Mouse (Mus musculus): ENCODE data around the gene Ipmk. TPM values are rescaled to one million over a fixed set of nuclear protein-coding genes. Genes with fewer than 3 reads are reported as not detected.

Ipmk gene
- total and polyA plus RNA-seq, 3 experiments, result 14.7 to 27.1 (median 23.8) TPM

DNA sequence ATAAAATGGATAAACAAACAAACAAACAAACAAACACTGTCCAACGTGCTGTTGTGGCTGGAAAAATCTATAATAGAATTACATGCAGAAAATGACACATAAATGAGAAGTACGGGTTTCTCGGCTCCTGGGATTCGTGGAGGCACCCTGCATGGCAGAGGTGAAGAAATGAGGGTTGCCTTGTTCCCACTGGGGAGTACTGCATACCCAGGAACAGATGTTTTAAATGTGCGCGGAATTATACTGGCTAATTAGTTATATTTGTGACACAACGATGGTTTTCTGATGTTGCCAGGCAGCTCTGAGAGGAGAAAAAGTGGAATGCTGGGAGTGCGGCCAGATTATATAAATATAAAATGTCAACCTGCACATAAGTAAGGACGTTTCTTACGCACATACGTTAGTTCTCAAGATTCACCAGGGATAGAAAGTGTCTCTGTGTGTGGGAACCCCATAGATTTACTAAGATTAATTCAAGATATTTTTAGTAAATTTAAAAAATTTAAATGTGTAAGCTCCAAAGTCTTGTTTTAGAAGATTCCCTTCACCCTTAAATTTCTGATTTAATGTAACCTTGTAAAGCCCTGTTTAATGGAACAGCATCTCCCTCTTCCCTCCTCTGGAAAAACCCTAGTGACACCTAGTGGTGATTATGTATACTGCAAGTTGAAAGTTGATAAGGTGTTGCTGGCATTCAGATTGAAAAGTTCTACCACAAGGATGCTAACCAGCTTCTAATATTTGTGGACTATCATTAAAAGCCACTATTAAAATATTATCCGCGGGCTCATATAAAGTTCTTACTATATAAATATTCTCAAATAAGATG is 53.5 kb downstream of the Ipmk start:
- no peak overlapping the region for H3K4me2 ChIP-seq (ENCODE audit: insufficient read depth, low read depth, poor library complexity, severe bottlenecking)
- TF ChIP-seq GABPA (IDR thresholded peaks at IDR 0.05; ENCODE audit: insufficient replicate concordance, low read depth, low read length) (no peak), SMC3 (IDR thresholded peaks at IDR 0.05; ENCODE audit: low read depth, low read length) (peak; percentile 92), HCFC1 (IDR thresholded peaks at IDR 0.05; ENCODE audit: low read depth, low read length) (no peak), ZMIZ1 (IDR thresholded peaks at IDR 0.05; ENCODE audit: low read depth, low read length) (no peak), USF2 (conservative IDR thresholded peaks at IDR 0.05; ENCODE audit: low read depth, low read length) (no peak), ZC3H11A (IDR thresholded peaks at IDR 0.05; ENCODE audit: low read depth, low read length) (peak; percentile 91), MYC (IDR thresholded peaks at IDR 0.05; ENCODE audit: low read depth, low read length) (no peak), E2F4 (IDR thresholded peaks at IDR 0.05; ENCODE audit: insufficient replicate concordance, low read depth, low read length) (no peak), CTCF (conservative IDR thresholded peaks at IDR 0.05 in 1 of 2, IDR thresholded peaks at IDR 0.05 in 1 of 2; ENCODE audit: low read depth in 2 of 2, low read length in 2 of 2) (peak; percentile 71 to 96), IRF4 (IDR thresholded peaks at IDR 0.05; ENCODE audit: low read depth, low read length) (0 out of 2 replicates have a peak, but pooled peaks have one; percentile 10), JUND (conservative IDR thresholded peaks at IDR 0.05; ENCODE audit: low read depth, low read length) (peak; percentile 53; the same call in 1 of the 2 replicates), RCOR1 (conservative IDR thresholded peaks at IDR 0.05; ENCODE audit: low read depth, low read length) (no peak), RAD21 (IDR thresholded peaks at IDR 0.05; ENCODE audit: low read depth, low read length) (peak; percentile 98), PAX5 (IDR thresholded peaks at IDR 0.05; ENCODE audit: low read length) (no peak), EP300 (IDR thresholded peaks at IDR 0.05; ENCODE audit: low read length) (no peak), TCF12 (IDR thresholded peaks at IDR 0.05; ENCODE audit: low read depth, low read length) (no peak)
- H3K9me3 ChIP-seq (replicated peaks; ENCODE audit: low read length), result no peaks in the 10 kb centered on the region
- H3K4me1 ChIP-seq (ENCODE audit: control insufficient read depth in 1 of 2, insufficient read depth in 2 of 2), result peaks cover 0 to 11% of the 10 kb centered on the region in 2 experiments
- no peak overlapping the region for H3K9ac ChIP-seq (ENCODE audit: insufficient read depth, low read depth)
- H3K4me3 ChIP-seq (replicated peaks in 1 of 3; ENCODE audit: low read depth in 2 of 3, low read length in 2 of 3, poor library complexity in 1 of 3), result no peak overlapping the region
- peak; percentile 70 for DNase-seq (ENCODE audit: extremely low read depth)
- no peak overlapping the region for H3K27ac ChIP-seq (ENCODE audit: insufficient read depth, low read depth)
- H3K27me3 ChIP-seq (replicated peaks), result no peaks in the 10 kb centered on the region
- in situ Hi-C loops (cut with MboI; ENCODE audit: low pct_ligation_motif_present, low pct_unique_long_range_greater_than_20kb, low sequenced_read_pairs), result no loop called here
- dilution Hi-C loops (cut with MboI; ENCODE audit: extremely low pct_ligation_motif_present, extremely low pct_unique_long_range_greater_than_20kb, low sequenced_read_pairs), result no loop called here
- no peaks in the 10 kb centered on the region for H3K36me3 ChIP-seq (replicated peaks in 1 of 2; ENCODE audit: control insufficient read depth in 1 of 2, insufficient read depth in 1 of 2, low read length in 1 of 2)
- H3K79me2 ChIP-seq (replicated peaks; ENCODE audit: control insufficient read depth, extremely low read depth, insufficient read depth, poor library complexity, severe bottlenecking), result no peaks in the 10 kb centered on the region

DNA sequence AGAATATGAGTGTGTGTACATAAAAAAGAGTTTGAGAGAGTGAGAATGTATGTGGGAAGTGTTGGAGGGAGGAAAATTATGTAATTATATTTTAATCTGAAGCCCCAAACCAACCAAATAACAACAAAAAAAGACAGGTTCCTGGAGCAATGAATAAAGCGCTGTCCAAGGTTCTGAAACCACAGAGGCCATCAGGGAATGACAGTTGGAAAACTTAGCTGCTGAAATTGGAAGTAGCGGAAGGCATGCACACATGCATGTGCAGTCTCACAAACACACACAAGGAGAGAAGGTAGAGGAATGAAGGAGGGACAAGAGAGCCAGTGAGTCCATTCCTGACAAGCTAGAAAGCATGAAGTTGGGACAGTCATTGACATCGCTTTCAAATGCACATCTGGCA is 56.1 kb downstream of the Ipmk start:
- TF ChIP-seq MEF2A (IDR thresholded peaks at IDR 0.05; ENCODE audit: borderline replicate concordance, low read depth, low read length), result no peak
- no peak for TF ChIP-seq MYC (IDR thresholded peaks at IDR 0.05; ENCODE audit: low read depth, low read length)
- no peak for TF ChIP-seq POLR2AphosphoS2 (IDR thresholded peaks at IDR 0.05; ENCODE audit: low read depth, low read length)
- TF ChIP-seq MAX (IDR thresholded peaks at IDR 0.05; ENCODE audit: low read length), result no peak
- TF ChIP-seq TCF12 (IDR thresholded peaks at IDR 0.05; ENCODE audit: low read depth, low read length), result no peak
- TF ChIP-seq IRF4 (IDR thresholded peaks at IDR 0.05; ENCODE audit: low read depth, low read length), result no peak
- TF ChIP-seq JUND (conservative IDR thresholded peaks at IDR 0.05; ENCODE audit: low read depth, low read length), result no peak
- TF ChIP-seq PAX5 (IDR thresholded peaks at IDR 0.05; ENCODE audit: low read length), result no peak
- TF ChIP-seq ELF1 (IDR thresholded peaks at IDR 0.05; ENCODE audit: low read depth, low read length), result no peak
- no peak for TF ChIP-seq CTCF (conservative IDR thresholded peaks at IDR 0.05 in 1 of 2, IDR thresholded peaks at IDR 0.05 in 1 of 2; ENCODE audit: low read depth in 2 of 2, low read length in 2 of 2)
- TF ChIP-seq NRF1 (IDR thresholded peaks at IDR 0.05; ENCODE audit: low read depth, low read length), result no peak
- TF ChIP-seq KAT2A (IDR thresholded peaks at IDR 0.05; ENCODE audit: insufficient replicate concordance, low read length), result no peak
- no peak overlapping the region for H3K4me3 ChIP-seq (replicated peaks in 1 of 3; ENCODE audit: low read depth in 2 of 3, low read length in 2 of 3, poor library complexity in 1 of 3)
- no peak overlapping the region for H3K4me2 ChIP-seq (ENCODE audit: insufficient read depth, low read depth, poor library complexity, severe bottlenecking)
- in situ Hi-C loops (cut with MboI; ENCODE audit: low pct_ligation_motif_present, low pct_unique_long_range_greater_than_20kb, low sequenced_read_pairs), result no loop called here
- H3K27ac ChIP-seq (ENCODE audit: insufficient read depth, low read depth), result no peak overlapping the region
- H3K9ac ChIP-seq (ENCODE audit: insufficient read depth, low read depth), result no peak overlapping the region
- no peaks in the 10 kb centered on the region for H3K27me3 ChIP-seq (replicated peaks)
- H3K36me3 ChIP-seq (replicated peaks in 1 of 2; ENCODE audit: control insufficient read depth in 1 of 2, insufficient read depth in 1 of 2, low read length in 1 of 2), result no peaks in the 10 kb centered on the region
- H3K4me1 ChIP-seq (ENCODE audit: control insufficient read depth in 1 of 2, insufficient read depth in 2 of 2), result peaks cover 0 to 11% of the 10 kb centered on the region in 2 experiments
- no peaks in the 10 kb centered on the region for H3K9me3 ChIP-seq (replicated peaks; ENCODE audit: low read length)
- no peaks in the 10 kb centered on the region for H3K79me2 ChIP-seq (replicated peaks; ENCODE audit: control insufficient read depth, extremely low read depth, insufficient read depth, poor library complexity, severe bottlenecking)
- no peak for DNase-seq (ENCODE audit: extremely low read depth)
- dilution Hi-C loops (cut with MboI; ENCODE audit: extremely low pct_ligation_motif_present, extremely low pct_unique_long_range_greater_than_20kb, low sequenced_read_pairs), result no loop called here
